Mouse (Mus musculus) urinary bladder, postnatal 4 days (tissue): ENCODE measurements around the gene Bsn.

ENCODE experiments used
- DNase-seq, 2 experiments: peaks; one replicate each; pipeline ENCODE4 v3.0.0; 2021 to 2022; ENCODE audit warnings: low spot score in 2 of 2

The Bsn gene

GRCm38 (mm10) chr9:108093586-108093985, 96.6 kb downstream of the Bsn start:
- DNase-seq: no peak

- DNase-seq: no peak
Measured at GRCm38 (mm10) chr9:108090611-108091120, 99.5 kb downstream of the Bsn start.

GRCm38 (mm10) chr9:108085261-108085660, 104.9 kb downstream of the Bsn start:
- no peak for DNase-seq

GRCm38 (mm10) chr9:108083561-108083960, 106.6 kb downstream of the Bsn start:
- DNase-seq: no peak

GRCm38 (mm10) chr9:108082988-108083431, 107.2 kb downstream of the Bsn start, which contains the start of gene Rnf123:
Gene Rnf123 (minus strand): TSS chr9:108083346.
- no peak for DNase-seq

- no peak for DNase-seq
Measured at GRCm38 (mm10) chr9:108082549-108082948, 107.6 kb downstream of the Bsn start.

- no peak for DNase-seq
Measured at GRCm38 (mm10) chr9:108080168-108080567, 110.0 kb downstream of the Bsn start, which contains the start of gene Mst1. Gene Mst1 (plus strand): TSS chr9:108080436.

GRCm38 (mm10) chr9:108073141-108073930, 116.8 kb downstream of the Bsn start:
- no peak for DNase-seq

- DNase-seq: no peak
Measured at GRCm38 (mm10) chr9:108072481-108072924, 117.7 kb downstream of the Bsn start.

- no peak for DNase-seq
Measured at GRCm38 (mm10) chr9:108071801-108072200, 118.4 kb downstream of the Bsn start.

GRCm38 (mm10) chr9:108069529-108069928, 120.7 kb downstream of the Bsn start:
- DNase-seq: no peak

- no peak for DNase-seq
Measured at GRCm38 (mm10) chr9:108069007-108069406, 121.2 kb downstream of the Bsn start.

GRCm38 (mm10) chr9:108067900-108068299, 122.3 kb downstream of the Bsn start:
- DNase-seq: peak; percentile 60 to 85

GRCm38 (mm10) chr9:108067199-108067598, 123.0 kb downstream of the Bsn start:
- no peak for DNase-seq

- no peak for DNase-seq
Measured at GRCm38 (mm10) chr9:108065491-108066011, 124.6 kb downstream of the Bsn start.

GRCm38 (mm10) chr9:108063361-108063760, 126.8 kb downstream of the Bsn start:
- DNase-seq: no peak

GRCm38 (mm10) chr9:108062142-108062541, 128.0 kb downstream of the Bsn start:
- DNase-seq: no peak

GRCm38 (mm10) chr9:108058291-108058690, 131.9 kb downstream of the Bsn start:
- DNase-seq: no peak

GRCm38 (mm10) chr9:108057262-108057562, 133.0 kb downstream of the Bsn start:
- no peak for DNase-seq

GRCm38 (mm10) chr9:108056361-108057261, 133.6 kb downstream of the Bsn start:
- DNase-seq: no peak

GRCm38 (mm10) chr9:108055661-108056237, 134.4 kb downstream of the Bsn start:
- DNase-seq: no peak

- no peak for DNase-seq
Measured at GRCm38 (mm10) chr9:108055061-108055460, 135.1 kb downstream of the Bsn start.
